Mouse (Mus musculus): Measurements from ENCODE around the gene Arhgef10l.

DNA sequence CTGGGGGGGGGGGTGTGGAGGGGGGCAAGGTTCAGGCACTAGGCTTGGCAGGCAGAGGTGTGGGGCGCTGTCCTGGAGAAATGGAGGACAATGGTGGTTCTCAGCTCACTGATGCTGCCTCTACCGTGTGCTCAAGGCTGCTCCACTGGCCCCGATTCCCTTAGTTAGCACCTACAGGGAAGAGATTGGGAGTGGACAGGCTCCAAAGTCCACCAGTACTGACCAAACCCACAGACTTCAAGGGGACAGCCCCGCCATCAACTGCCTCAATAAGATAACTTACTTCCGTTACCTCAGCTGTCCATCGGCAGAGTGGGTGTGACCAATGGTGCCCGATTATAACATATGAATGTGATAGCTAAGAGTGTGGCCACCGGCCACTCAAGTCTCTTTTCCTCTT, 61.3 kb downstream of the Arhgef10l start:
- no peak for TF ChIP-seq CTCF (IDR thresholded peaks at IDR 0.05; ENCODE audit: extremely low read depth, insufficient read length, insufficient replicate concordance, low read depth, low read length)
- no peak for TF ChIP-seq POLR2A (IDR thresholded peaks at IDR 0.05; ENCODE audit: low read depth, low read length)
